Mouse (Mus musculus) kidney, adult 10 weeks (tissue): ENCODE results near the gene Stx6. TPM values are rescaled to one million over a fixed set of nuclear protein-coding genes. Genes with fewer than 3 reads are reported as not detected.

Source experiments
- polyA plus RNA-seq: library from polyadenylated mRNA; stranded (reverse); fragments of 350-450 nt; fragmentation: Illumina TruSeq; extraction: RNeasy Lipid Tissue Mini Kit (QIAGEN cat#74804); gene quantifications from one replicate; pipeline ENCODE4 v1.2.3, GENCODE M21; 2014; ENCODE audit warnings: low read depth, low replicate concordance

Stx6 gene
- polyA plus RNA-seq: 10.5 TPM

DNA sequence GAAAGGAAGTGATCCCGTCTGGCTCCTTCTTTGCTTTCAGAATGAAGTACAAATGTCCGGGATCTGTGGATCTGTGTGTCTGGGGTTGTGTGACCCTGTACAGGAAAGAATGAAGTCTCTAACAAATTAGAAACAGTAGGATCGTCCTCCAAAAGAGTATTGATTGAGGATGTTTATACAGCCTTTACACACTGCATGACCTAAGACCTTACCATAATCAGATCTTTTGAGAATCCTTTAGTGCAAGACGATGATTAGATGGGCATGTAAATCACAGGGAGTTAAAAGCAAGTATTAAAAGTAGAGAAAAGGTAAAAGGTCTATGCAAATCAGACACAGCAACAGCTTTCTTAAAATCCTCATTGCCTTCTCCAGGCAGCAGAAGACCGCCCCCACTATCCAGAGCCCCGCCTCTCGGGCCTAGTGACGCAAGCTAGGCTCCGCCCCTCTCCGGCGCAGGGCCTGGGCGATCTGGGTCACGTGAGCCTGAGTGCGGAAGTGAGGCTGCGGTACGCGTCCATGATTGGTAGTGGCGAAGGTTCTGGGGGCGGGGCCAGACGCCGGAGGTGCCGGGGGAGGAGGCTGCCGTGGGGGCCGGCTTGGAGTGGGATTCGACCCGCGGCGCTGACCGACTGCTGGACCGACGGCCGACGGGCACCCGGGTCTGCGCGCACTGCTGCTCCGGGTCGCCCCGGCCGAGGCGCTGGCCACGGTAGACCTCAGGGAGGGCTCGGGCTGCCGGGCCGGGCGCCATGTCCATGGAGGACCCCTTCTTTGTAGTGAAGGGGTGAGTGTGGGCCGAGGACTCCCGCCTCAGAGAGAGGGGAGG is at the start of gene Stx6:
Gene Stx6 (plus strand): TSS at position 575 of the 829 bp plus-strand sequence.

DNA sequence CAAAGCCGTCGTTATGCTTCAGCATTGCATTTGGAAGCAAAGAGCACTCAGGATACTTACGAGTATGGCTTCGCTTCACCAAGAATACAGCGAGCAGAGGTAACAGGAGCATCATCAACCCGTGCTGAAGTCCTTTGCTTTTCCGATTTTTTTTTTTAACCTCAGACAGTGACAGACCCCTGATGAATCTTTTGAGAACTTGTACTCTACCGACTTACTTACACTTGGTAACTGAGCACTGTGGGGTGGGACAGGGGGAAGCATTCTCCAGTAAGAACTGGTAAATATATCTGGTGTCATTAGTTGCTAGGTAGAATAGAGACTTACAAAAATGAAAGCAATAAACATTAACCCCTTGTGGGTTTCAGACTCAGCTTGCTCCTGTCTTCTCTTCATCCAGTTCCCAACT is 11.9 kb upstream of the Stx6 start, which contains the start of gene Mr1:
Gene Mr1 (minus strand): TSS at position 243 of the 409 bp plus-strand sequence.

DNA sequence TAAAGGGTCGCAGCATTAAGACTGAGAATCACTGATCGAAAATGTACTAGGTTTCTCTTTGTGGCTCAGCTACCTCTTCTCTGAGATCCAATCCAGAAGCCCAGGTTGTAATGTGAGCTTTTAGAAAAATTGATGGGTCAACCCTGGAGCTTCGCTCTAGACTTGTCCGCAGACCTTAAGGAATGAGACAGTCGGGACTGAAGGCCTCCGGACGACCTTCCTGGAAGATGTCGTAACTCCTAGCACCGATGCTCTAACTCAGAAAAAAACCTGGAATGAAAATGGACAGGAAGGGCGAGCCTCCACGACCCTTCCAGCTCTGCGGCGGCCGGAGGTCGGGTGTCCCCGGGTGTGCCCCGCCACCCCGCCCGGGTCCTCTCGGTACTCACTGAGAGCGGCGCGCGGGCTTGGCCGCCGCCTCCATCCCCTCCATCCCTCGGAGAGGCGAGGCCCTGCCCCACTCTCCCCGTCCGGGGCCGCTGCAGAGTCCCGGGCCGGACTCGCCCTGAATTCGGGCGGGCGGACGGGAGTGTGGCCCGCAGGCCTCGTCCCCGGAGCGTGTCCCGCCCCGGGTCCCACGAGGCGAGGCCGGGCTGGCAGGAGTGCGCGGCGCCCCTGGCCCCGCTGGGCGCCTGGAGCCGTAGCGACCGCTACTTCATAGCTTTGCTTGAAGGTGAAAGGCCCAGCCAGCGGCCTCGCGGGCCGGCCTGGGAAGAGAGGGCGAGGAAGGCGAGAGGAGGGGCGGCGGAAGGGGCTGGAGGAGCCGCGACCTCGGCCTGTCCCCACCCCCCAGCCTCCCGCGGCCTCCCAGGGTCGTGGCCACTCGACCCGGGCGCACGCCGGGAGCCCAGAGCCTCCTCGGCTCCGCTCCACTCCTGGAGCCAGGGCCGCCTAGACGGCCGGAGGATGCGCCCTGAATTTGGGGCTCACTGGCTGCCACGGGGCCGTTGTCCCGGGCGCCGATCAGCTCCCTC is 85.6 kb downstream of the Stx6 start, which contains the start of gene BC034090:
Gene BC034090 (minus strand): TSS at position 648 of the 974 bp plus-strand sequence.

Other genes with a start within 250 kb of the Stx6 start
- gene Ier5, start 59.1 kb upstream of the Stx6 start, polyA plus RNA-seq: 10.5 TPM
- 22.1 TPM for gene Mr1, start 11.9 kb upstream of the Stx6 start, polyA plus RNA-seq
- 13.5 TPM for gene BC034090, start 85.7 kb downstream of the Stx6 start, polyA plus RNA-seq